Mouse (Mus musculus): ENCODE data around the gene Izumo1. TPM values are rescaled to one million over a fixed set of nuclear protein-coding genes. Genes with fewer than 3 reads are reported as not detected.
"Not testable (repeated sequence)": the region's sequence is repeated elsewhere in the genome, so short reads cannot be mapped to it uniquely, and the experiment has no call there.

The Izumo1 gene
- polyA plus RNA-seq, 1 experiment from 2014 or later = not detected

- Histone ChIP-seq H3K27ac (ENCODE audit: low read depth, low read length) (peak overlapping the region; percentile 84), H3K9me3 (replicated peaks; ENCODE audit: control insufficient read depth, low read length) (no peaks in the 10 kb centered on the region), H3K4me1 (ENCODE audit: control insufficient read depth, insufficient read depth, low read length) (peaks cover 11% of the 10 kb centered on the region), H3K4me3 (ENCODE audit: low read depth, low read length) (peak overlapping the region; percentile 24), H3K27me3 (replicated peaks; ENCODE audit: control insufficient read depth, insufficient read depth, low read length) (no peaks in the 10 kb centered on the region), H3K4me2 (ENCODE audit: low read length) (peak overlapping the region; percentile 86), H3K9ac (ENCODE audit: low read length) (peak overlapping the region; percentile 49; the same call in 1 of the 2 replicates), H3K36me3 (ENCODE audit: control insufficient read depth, insufficient read depth, low read length) (no peaks in the 10 kb centered on the region)
- peak; percentile 69 for DNase-seq (ENCODE audit: low spot score)
- 2% methylated on average over 18 of the region's 18 CpGs for WGBS
- peak; percentile 18 for ATAC-seq
Measured at GRCm38 (mm10) chr7:45644183-45644582, 22.6 kb downstream of the Izumo1 start.

GRCm38 (mm10) chr7:45644872-45645590 is 23.4 kb downstream of the Izumo1 start:
- Histone ChIP-seq H3K9me3 (replicated peaks; ENCODE audit: control insufficient read depth, low read length) (no peaks in the 10 kb centered on the region), H3K4me1 (ENCODE audit: control insufficient read depth, insufficient read depth, low read length) (peaks cover 11% of the 10 kb centered on the region), H3K27ac (ENCODE audit: low read depth, low read length) (no peak overlapping the region), H3K4me2 (ENCODE audit: low read length) (peak overlapping the region; percentile 86), H3K9ac (ENCODE audit: low read length) (peak overlapping the region; percentile 49; the same call in 1 of the 2 replicates), H3K4me3 (ENCODE audit: low read depth, low read length) (no peak overlapping the region), H3K27me3 (replicated peaks; ENCODE audit: control insufficient read depth, insufficient read depth, low read length) (no peaks in the 10 kb centered on the region), H3K36me3 (ENCODE audit: control insufficient read depth, insufficient read depth, low read length) (no peaks in the 10 kb centered on the region)
- DNase-seq (ENCODE audit: low spot score) (no peak), ATAC-seq (no peak)
- 62% methylated on average over 6 of the region's 6 CpGs for WGBS

- H3K4me2 ChIP-seq (ENCODE audit: low read length) = no peak overlapping the region
- H3K4me3 ChIP-seq (ENCODE audit: low read depth, low read length) = no peak overlapping the region
- H3K36me3 ChIP-seq (ENCODE audit: control insufficient read depth, insufficient read depth, low read length) = no peaks in the 10 kb centered on the region
- DNase-seq (ENCODE audit: low spot score) = no peak
- no peaks in the 10 kb centered on the region for H3K9me3 ChIP-seq (replicated peaks; ENCODE audit: control insufficient read depth, low read length)
- H3K27me3 ChIP-seq (replicated peaks; ENCODE audit: control insufficient read depth, insufficient read depth, low read length) = no peaks in the 10 kb centered on the region
- ATAC-seq = no peak
- peaks cover 11% of the 10 kb centered on the region for H3K4me1 ChIP-seq (ENCODE audit: control insufficient read depth, insufficient read depth, low read length)
- no peak overlapping the region for H3K9ac ChIP-seq (ENCODE audit: low read length)
- 89% methylated on average over 7 of the region's 7 CpGs for WGBS
- H3K27ac ChIP-seq (ENCODE audit: low read depth, low read length) = no peak overlapping the region
Measured at GRCm38 (mm10) chr7:45645591-45645971, 24.0 kb downstream of the Izumo1 start.

- H3K9me3 ChIP-seq (replicated peaks; ENCODE audit: control insufficient read depth, low read length) = no peaks in the 10 kb centered on the region
- no peak overlapping the region for H3K27ac ChIP-seq (ENCODE audit: low read depth, low read length)
- DNase-seq (ENCODE audit: low spot score) = no peak
Measured at GRCm38 (mm10) chr7:45646671-45647070, 25.1 kb downstream of the Izumo1 start.

GRCm38 (mm10) chr7:45649351-45649750 is 27.7 kb downstream of the Izumo1 start:
- H3K4me2 ChIP-seq (ENCODE audit: low read length) = no peak overlapping the region
- no peaks in the 10 kb centered on the region for H3K9me3 ChIP-seq (replicated peaks; ENCODE audit: control insufficient read depth, low read length)
- H3K9ac ChIP-seq (ENCODE audit: low read length) = no peak overlapping the region
- no peaks in the 10 kb centered on the region for H3K36me3 ChIP-seq (ENCODE audit: control insufficient read depth, insufficient read depth, low read length)
- H3K4me3 ChIP-seq (ENCODE audit: low read depth, low read length) = no peak overlapping the region
- H3K27me3 ChIP-seq (replicated peaks; ENCODE audit: control insufficient read depth, insufficient read depth, low read length) = no peaks in the 10 kb centered on the region
- WGBS = 87% methylated on average over 8 of the region's 8 CpGs
- H3K27ac ChIP-seq (ENCODE audit: low read depth, low read length) = no peak overlapping the region
- no peaks in the 10 kb centered on the region; the same call in 1 of the 2 replicates for H3K4me1 ChIP-seq (ENCODE audit: control insufficient read depth, insufficient read depth, low read length)
- DNase-seq (ENCODE audit: low spot score) (no peak), ATAC-seq (no peak)

More at GRCm38 (mm10) chr7:45646671-45647070, 25.1 kb downstream of the Izumo1 start:
- no peak for ATAC-seq
- H3K27me3 ChIP-seq (replicated peaks; ENCODE audit: control insufficient read depth, insufficient read depth, low read length) = no peaks in the 10 kb centered on the region
- H3K4me2 ChIP-seq (ENCODE audit: low read length) = no peak overlapping the region
- peaks cover 11% of the 10 kb centered on the region for H3K4me1 ChIP-seq (ENCODE audit: control insufficient read depth, insufficient read depth, low read length)
- 75% methylated on average over 4 of the region's 4 CpGs for WGBS
- no peak overlapping the region for H3K4me3 ChIP-seq (ENCODE audit: low read depth, low read length)
- H3K36me3 ChIP-seq (ENCODE audit: control insufficient read depth, insufficient read depth, low read length) = no peaks in the 10 kb centered on the region
- H3K9ac ChIP-seq (ENCODE audit: low read length) = no peak overlapping the region

- H3K27me3 ChIP-seq (replicated peaks; ENCODE audit: control insufficient read depth, insufficient read depth, low read length); ATAC-seq; H3K4me1 ChIP-seq (ENCODE audit: control insufficient read depth, insufficient read depth, low read length); H3K9ac ChIP-seq (ENCODE audit: low read length); DNase-seq (ENCODE audit: low spot score); H3K36me3 ChIP-seq (ENCODE audit: control insufficient read depth, insufficient read depth, low read length); H3K27ac ChIP-seq (ENCODE audit: low read depth, low read length); H3K4me3 ChIP-seq (ENCODE audit: low read depth, low read length); H3K4me2 ChIP-seq (ENCODE audit: low read length); H3K9me3 ChIP-seq (replicated peaks; ENCODE audit: control insufficient read depth, low read length): not testable (repeated sequence)
- 95% methylated on average over 19 of the region's 20 CpGs for WGBS
Measured at GRCm38 (mm10) chr7:45650484-45650883, 28.9 kb downstream of the Izumo1 start.

GRCm38 (mm10) chr7:45654424-45655047 is 32.9 kb downstream of the Izumo1 start:
- H3K36me3 ChIP-seq (ENCODE audit: control insufficient read depth, insufficient read depth, low read length) = no peaks in the 10 kb centered on the region
- WGBS = 25% methylated on average over 15 of the region's 17 CpGs
- H3K27me3 ChIP-seq (replicated peaks; ENCODE audit: control insufficient read depth, insufficient read depth, low read length) = no peaks in the 10 kb centered on the region
- peaks cover 4% of the 10 kb centered on the region; the same call in 1 of the 2 replicates for H3K4me1 ChIP-seq (ENCODE audit: control insufficient read depth, insufficient read depth, low read length)
- H3K4me3 ChIP-seq (ENCODE audit: low read depth, low read length) = no peak overlapping the region
- ATAC-seq (peak; percentile 44; the same call in 1 of the 2 replicates), DNase-seq (ENCODE audit: low spot score) (peak; percentile 38)
- no peak overlapping the region for H3K9ac ChIP-seq (ENCODE audit: low read length)
- peak overlapping the region; percentile 33 for H3K4me2 ChIP-seq (ENCODE audit: low read length)
- no peak overlapping the region for H3K27ac ChIP-seq (ENCODE audit: low read depth, low read length)
- no peaks in the 10 kb centered on the region for H3K9me3 ChIP-seq (replicated peaks; ENCODE audit: control insufficient read depth, low read length)

- Histone ChIP-seq H3K4me3 (ENCODE audit: low read depth, low read length) (no peak overlapping the region), H3K9ac (ENCODE audit: low read length) (no peak overlapping the region), H3K36me3 (ENCODE audit: control insufficient read depth, insufficient read depth, low read length) (no peaks in the 10 kb centered on the region), H3K9me3 (replicated peaks; ENCODE audit: control insufficient read depth, low read length) (no peaks in the 10 kb centered on the region), H3K27me3 (replicated peaks; ENCODE audit: control insufficient read depth, insufficient read depth, low read length) (no peaks in the 10 kb centered on the region), H3K4me2 (ENCODE audit: low read length) (no peak overlapping the region), H3K27ac (ENCODE audit: low read depth, low read length) (no peak overlapping the region), H3K4me1 (ENCODE audit: control insufficient read depth, insufficient read depth, low read length) (no peaks in the 10 kb centered on the region)
- DNase-seq (ENCODE audit: low spot score) = no peak
- ATAC-seq = no peak
- WGBS = 82% methylated on average over 11 of the region's 11 CpGs
Measured at GRCm38 (mm10) chr7:45660746-45661478, 39.3 kb downstream of the Izumo1 start.
